Mouse (Mus musculus) thymus, adult 2 months (tissue): ENCODE data around the gene Gripap1.

Source experiments
- CTCF ChIP-seq: fragments of 200-500 bp; IDR thresholded peaks from 2 replicates; pipeline ENCODE4 v1.5.1; 2012; ENCODE audit warnings: mild to moderate bottlenecking, control low read depth, low read length, moderate library complexity, borderline replicate concordance; ENCODE audit not compliant: control insufficient read depth, poor library complexity, insufficient read depth; ENCODE audit errors: extremely low read depth
- POLR2A ChIP-seq: fragments of 200-500 bp; IDR thresholded peaks from 2 replicates; pipeline ENCODE4 v1.6.1; 2012; ENCODE audit warnings: mild to moderate bottlenecking, low read length, control low read depth, moderate library complexity; ENCODE audit not compliant: control insufficient read depth, poor library complexity, insufficient read depth; ENCODE audit errors: extremely low read depth

DNA sequence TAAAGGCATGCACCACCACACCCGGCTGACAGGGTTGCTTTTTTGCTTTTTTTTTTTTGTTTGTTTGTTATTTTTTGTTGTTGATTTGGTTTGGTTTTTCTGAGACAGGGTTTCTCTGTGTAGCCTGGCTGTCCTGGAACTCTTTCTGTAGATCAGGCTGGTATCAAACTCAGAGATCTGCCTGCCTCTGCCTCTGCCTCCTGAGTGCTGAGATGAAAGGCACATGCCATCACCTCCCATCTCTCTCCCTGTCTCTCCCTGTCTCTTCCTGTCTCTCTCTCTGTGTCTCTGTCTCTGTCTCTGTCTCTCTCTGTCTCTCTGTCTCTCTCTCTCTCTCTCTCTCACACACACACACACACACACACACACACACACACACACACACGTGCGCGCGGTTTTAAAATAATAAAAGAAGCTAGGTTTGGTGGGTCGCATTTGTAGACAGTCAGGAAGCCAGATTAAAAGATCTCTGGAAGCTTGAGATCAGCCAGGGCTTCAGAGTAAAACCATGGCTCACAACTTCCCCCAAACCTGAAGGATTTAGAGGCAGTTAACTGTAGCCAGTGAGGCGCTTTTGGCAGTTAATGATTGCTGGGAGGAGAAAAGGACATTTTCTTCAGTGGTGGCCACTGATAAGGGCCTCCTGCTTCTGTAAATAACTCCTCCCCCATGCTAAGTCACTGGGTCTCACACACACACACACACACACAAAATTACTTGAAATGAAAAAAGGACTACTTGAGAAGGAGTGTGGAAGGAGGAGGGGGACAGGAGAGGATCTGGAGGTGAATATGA is 10.9 kb upstream of the Gripap1 start:
- no peak for TF ChIP-seq CTCF
- TF ChIP-seq POLR2A = no peak
